Mouse (Mus musculus) myocyte (in vitro differentiated cells): ENCODE results near the gene Tle3.

Experiments
- MYOD1 ChIP-seq, 3 experiments: IDR thresholded peaks; one replicate each; pipeline ENCODE4 v1.6.1; 2011; ENCODE audit warnings: control low read depth in 2 of 3, low read depth in 2 of 3, mild to moderate bottlenecking in 2 of 3, moderate library complexity in 1 of 3; ENCODE audit not compliant: insufficient read length in 2 of 3, control insufficient read depth in 1 of 3
- POLR2A ChIP-seq: IDR thresholded peaks from one replicate; pipeline ENCODE4 v1.6.1; 2011; ENCODE audit warnings: low read depth, mild to moderate bottlenecking, control low read depth, moderate library complexity; ENCODE audit not compliant: insufficient read length

GRCm38 (mm10) chr9:61381445-61381844 is 9.3 kb downstream of the Tle3 start:
- TF ChIP-seq MYOD1 (IDR thresholded peaks at IDR 0.05; ENCODE audit: control insufficient read depth in 1 of 3, insufficient read length in 2 of 3, low read depth in 2 of 3) (no peak), POLR2A (no peak)
